Mouse (Mus musculus): Measurements from ENCODE around the gene Tnfsf14.

Tnfsf14 gene

DNA sequence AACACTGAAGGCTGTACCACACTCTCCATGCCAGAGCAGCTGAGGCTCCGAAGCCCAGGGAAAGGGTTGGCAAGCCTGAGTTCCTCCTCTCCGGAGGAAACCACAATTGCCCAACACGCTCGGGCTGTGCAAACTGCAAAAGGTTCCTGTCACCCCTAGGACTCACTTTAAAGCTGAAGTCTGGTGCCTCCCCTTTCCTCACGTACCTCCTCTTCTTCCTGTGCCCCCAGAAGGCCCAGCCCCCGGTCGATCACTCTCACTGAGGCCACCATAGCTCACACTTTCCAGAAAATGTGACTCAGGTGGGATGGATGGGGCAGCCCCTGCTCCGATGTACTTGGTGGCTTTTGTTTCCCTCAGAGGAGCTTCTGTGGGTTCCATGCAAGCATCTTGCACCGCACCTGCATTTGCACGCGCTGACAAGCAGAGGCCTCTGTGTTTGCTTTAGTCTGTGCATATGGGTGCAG lies at the start of gene Tnfsf14:
TSS of gene Tnfsf14 (minus strand) at position 137 of the 467 bp plus-strand sequence.
- no peak for DNase-seq

- DNase-seq: no peak
Measured at GRCm38 (mm10) chr17:57237181-57237580, 43.2 kb upstream of the Tnfsf14 start.

GRCm38 (mm10) chr17:57235803-57236202 lies 41.8 kb upstream of the Tnfsf14 start:
- no peak for DNase-seq

DNA sequence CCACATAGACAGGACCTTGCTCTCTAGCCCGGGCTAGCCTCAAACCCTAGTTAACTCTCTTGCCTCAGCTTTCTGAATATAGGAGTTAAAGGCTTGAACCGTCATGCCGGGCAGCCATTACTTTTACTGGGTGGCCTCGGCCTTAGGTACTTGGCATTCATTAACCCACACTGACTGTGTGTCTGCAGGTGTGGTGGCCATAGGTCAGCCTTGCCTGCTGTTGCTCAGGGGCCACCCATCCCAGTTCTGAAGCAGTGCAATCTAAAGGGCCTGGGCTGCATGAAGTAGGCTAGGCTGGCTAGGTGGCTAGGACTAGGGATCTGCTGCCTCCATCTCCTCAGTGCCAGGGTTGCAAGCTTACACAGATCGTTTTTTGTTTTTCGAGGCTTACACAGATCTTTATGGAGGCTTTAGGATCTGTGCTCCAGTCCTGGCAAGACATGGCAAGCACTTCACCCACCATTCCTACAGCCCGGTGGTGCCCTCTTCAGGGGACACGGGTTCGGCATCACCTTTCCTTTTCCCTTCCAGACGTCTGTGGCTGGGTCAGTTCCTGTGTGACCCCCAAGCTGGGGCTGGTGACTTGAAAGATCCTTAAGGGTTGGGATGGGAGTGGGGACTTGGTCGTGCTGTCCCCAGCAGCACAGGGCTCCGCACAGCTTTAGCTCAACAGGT lies 40.4 kb upstream of the Tnfsf14 start:
- DNase-seq: peak; percentile 73

- peak; percentile 91 for DNase-seq
Measured at GRCm38 (mm10) chr17:57233038-57233437, 39.1 kb upstream of the Tnfsf14 start.

DNA sequence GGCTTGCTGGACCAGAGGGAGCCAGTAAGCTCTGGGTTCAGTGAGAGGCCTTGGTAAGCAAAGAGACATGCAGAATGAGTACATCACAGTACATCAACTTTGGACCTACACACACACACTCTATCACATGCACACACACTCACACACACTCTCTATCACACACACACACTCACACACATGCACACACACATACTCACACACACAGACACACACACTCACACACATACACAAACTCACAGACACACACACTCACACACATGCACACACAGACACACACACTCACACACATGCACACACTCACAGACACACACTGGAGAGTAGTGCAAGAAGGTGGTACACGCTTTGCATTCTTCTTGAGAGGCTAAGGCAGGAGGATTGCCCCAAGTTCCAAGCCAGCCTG lies 38.2 kb upstream of the Tnfsf14 start:
- DNase-seq: no peak

- peak; percentile 47 for DNase-seq
Measured at GRCm38 (mm10) chr17:57231321-57231771, 37.4 kb upstream of the Tnfsf14 start.

GRCm38 (mm10) chr17:57230728-57231125 lies 36.8 kb upstream of the Tnfsf14 start:
- DNase-seq: peak; percentile 69

GRCm38 (mm10) chr17:57229851-57230727 lies 36.1 kb upstream of the Tnfsf14 start:
- DNase-seq: no peak

- no peak for DNase-seq
Measured at GRCm38 (mm10) chr17:57228873-57229272, 34.9 kb upstream of the Tnfsf14 start.

DNA sequence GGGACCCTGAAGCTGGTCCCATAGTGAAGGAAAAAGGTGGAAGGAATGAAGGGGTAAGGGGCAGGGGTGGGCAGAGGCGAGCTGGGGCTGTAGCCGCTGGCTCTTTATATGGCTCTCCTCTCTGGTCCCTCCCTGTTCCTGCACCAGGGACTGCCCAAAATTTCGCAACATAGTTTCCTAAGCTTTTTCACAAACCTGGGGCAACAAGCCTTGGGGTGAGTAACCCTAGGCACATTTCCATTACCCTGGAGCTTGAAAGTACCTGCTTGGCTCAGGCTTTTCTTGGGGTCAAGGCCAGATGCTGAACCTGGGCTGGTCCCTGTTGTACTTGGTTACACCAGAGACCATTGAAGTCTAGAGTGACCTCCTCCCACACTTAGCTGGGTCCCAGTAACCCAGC lies 34.0 kb upstream of the Tnfsf14 start, which contains the start of gene C3:
TSS of gene C3 (minus strand) at position 123 of the 400 bp plus-strand sequence.
- DNase-seq: peak; percentile 61

- DNase-seq: no peak
Measured at GRCm38 (mm10) chr17:57227468-57227867, 33.5 kb upstream of the Tnfsf14 start.

- DNase-seq: no peak
Measured at GRCm38 (mm10) chr17:57223313-57223712, 29.3 kb upstream of the Tnfsf14 start.

DNA sequence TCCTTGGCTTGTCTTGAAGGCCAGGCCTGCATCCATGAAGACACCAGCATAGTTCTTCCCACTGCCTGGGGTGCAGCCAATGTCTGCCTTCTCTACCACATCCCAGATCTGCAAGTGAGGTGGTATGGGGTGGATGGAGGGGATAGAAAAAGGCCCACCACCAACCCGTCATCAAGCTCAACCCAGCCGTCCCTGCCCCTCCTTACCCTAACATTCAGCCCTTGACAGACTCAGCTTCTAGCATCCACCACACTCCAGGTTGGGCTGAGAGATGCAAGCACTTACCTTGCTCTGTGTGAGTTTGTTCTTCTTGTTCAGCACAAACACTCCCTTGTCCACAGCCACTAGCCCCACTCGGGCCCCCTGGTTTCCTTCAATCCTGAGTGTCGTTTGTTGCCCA lies 27.9 kb upstream of the Tnfsf14 start:
- DNase-seq: no peak

- DNase-seq: peak; percentile 76
Measured at GRCm38 (mm10) chr17:57219884-57220207, 25.9 kb upstream of the Tnfsf14 start.

- peak; percentile 82 for DNase-seq
Measured at GRCm38 (mm10) chr17:57219167-57219883, 25.3 kb upstream of the Tnfsf14 start.

- no peak for DNase-seq
Measured at GRCm38 (mm10) chr17:57218335-57218900, 24.4 kb upstream of the Tnfsf14 start.

GRCm38 (mm10) chr17:57214676-57215387 lies 20.9 kb upstream of the Tnfsf14 start:
- peak; percentile 33 for DNase-seq

DNA sequence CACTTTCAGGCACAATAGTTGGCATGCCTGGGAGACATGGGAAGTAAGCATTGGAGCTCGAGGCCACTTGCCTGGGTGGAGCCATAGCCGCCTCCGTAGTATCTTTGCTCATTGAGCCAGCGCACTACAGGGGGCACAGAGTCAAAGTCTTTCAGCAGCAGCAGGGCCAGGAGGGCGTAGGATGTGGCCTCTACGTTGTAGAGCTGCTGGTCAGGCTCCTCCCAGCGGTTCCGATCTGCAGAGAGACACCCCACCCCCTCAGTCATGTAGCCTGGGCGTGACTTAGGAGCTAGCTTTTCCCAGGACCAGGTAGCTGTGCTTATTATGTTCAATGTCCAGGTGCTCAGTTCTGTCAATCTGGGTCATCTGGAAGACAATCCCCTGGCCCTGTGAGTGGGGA lies 17.5 kb upstream of the Tnfsf14 start:
- DNase-seq: no peak

- DNase-seq: peak; percentile 32
Measured at GRCm38 (mm10) chr17:57209330-57209729, 15.4 kb upstream of the Tnfsf14 start.

DNA sequence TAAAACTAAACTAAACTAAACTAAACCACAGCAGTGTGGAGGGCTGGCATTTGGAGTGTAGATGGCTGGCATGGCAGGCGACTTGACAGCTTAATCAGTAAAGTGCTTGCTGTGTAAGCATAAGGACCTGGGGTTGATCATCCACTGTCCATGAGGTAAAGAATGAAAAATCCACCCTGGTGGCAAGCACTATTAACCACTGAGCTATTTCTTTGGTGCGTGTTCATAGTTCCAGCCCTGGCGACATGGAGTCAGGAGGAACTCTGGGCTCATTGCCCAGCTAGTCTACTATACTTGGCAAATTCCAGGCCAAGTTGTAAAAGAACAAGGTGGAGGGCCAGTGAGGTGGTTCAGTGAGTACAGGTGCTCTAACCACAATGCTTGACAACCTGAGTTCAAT lies 14.0 kb upstream of the Tnfsf14 start:
- DNase-seq: peak; percentile 80

Measured in kidney, adult 9 months (tissue).